Mouse (Mus musculus) frontal cortex, adult (tissue): ENCODE data around the gene Gm21103.
"Not testable (repeated sequence)": the region's sequence is repeated elsewhere in the genome, so short reads cannot be mapped to it uniquely, and the experiment has no call there.

Experiments
- ATAC-seq: cut with Nextera tagmentation; 2 replicates; pipeline ENCODE4 v1.9.2; 2017; ENCODE audit warnings: mild to moderate bottlenecking, moderate library complexity, mixed read lengths; ENCODE audit not compliant: low TSS enrichment

The Gm21103 gene

DNA sequence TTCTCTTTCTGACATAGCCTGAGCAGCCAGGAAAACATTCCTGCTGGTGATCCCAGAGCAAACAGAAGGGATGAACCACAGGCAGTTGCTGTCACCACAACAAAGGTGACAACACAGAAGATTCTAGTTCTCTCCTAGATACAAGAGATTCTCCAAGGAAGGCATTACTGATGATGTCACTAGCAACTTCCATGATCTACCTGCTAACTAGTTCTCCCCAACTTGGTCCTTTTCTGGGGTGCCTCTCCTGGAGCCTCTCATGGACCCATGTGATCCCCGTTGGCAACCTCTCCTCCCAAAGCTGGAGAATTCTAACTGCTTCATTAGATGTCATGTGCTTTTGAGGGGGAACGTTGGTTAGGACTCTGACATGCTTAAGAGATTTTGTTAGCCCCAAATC, at the start of gene Gm21103:
Gene Gm21103, minus strand, starts transcription at position 101 of the 400 bp plus-strand sequence.
- not testable (repeated sequence) for ATAC-seq

DNA sequence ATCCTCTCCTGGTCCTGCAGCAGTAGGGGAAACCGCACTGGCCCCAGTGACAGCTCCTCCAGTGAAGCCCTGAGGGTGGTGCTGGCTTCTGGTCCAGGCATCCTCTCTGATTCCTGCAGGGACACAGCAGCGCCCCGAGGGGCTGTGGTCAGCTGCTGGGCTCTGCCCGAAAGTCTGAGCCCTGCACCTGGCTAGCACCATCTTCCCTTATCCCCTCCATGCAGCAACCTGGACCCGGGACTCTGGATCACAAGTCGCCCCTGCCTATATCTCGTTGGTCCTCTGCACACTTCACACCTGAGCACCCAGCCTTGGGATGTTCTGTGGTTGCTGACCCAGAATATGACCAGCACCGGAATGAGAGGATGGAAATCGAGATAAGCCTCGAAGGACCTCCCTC, 38.9 kb upstream of the Gm21103 start, which contains the start of gene Gm3618:
Gene Gm3618, minus strand, starts transcription at position 101 of the 400 bp plus-strand sequence.
- not testable (repeated sequence) for ATAC-seq

DNA sequence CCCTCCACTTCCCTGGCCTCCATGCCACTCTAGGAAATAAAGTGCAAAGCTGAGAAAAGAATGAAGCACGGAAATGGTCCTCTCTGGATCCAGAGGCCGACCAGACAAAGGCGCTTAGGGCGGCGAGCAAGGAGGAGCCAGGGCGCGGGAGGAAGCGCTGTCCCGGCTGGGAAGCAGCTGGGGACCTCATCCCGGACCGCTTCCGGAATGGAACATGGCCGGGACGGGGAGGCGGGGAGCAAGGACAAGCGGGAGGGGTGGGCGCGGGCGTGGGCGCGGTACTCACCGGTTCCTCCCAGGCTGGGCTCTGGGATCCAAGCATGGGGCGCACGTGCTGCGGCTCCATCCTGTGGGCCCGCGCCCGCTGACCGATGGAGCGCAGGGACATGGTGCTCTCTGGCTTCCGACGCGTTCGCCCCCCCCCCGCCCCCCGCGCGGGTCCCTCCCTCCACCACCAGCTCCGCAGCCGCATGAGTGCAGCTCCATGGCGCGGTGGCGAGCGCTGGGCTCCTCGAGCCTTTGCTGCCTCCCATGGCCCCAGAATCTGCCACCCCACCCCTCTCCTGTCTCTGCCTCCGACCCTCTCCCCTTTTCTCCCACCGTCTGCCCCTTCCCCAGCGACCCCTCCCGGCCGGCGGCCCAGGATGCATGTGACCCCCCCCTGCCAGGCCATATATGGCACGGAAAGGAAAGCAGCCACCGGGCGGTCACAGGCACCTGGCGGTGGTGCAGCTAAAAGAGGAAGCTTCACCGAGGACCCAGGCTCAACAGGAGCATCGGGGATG, 17.5 kb downstream of the Gm21103 start, which contains the start of gene Gm3411:
Gene Gm3411, minus strand, starts transcription at position 320 of the 785 bp plus-strand sequence.
- not testable (repeated sequence) for ATAC-seq
